Mouse (Mus musculus) MEL (cell line): Measurements from ENCODE around the gene Coq3. TPM values are rescaled to one million over a fixed set of nuclear protein-coding genes. Genes with fewer than 3 reads are reported as not detected.

Experiments
- DNase-seq: peaks from one replicate; pipeline ENCODE4 v3.0.0; 2011; ENCODE audit warnings: low read depth, low spot score
- H3K27ac ChIP-seq: 2 replicates; pipeline ENCODE4 v1.5.1; 2012; ENCODE audit warnings: low read depth, mild to moderate bottlenecking, control low read depth, low read length, moderate library complexity; ENCODE audit not compliant: control insufficient read depth
- H3K27me3 ChIP-seq, 2 experiments: fragments of 150-350 bp in 1 of 2; sonication (generic) in 1 of 2; 2 replicates each; pipeline ENCODE4 v1.6.1; 2012; ENCODE audit warnings: low read length in 2 of 2, mild to moderate bottlenecking in 2 of 2, improper control_type of control experiment in 1 of 2, moderate library complexity in 1 of 2; ENCODE audit not compliant: insufficient read depth in 2 of 2, control insufficient read depth in 1 of 2
- H3K36me3 ChIP-seq, 2 experiments: 2 replicates each; pipeline ENCODE4 v1.6.1; 2012 to 2014; ENCODE audit warnings: low read length in 2 of 2, improper control_type of control experiment in 1 of 2, inconsistent platforms in 1 of 2, mild to moderate bottlenecking in 1 of 2; ENCODE audit not compliant: insufficient read depth in 2 of 2, control insufficient read depth in 1 of 2
- H3K4me1 ChIP-seq, 2 experiments: fragments of 150-350 bp in 1 of 2; sonication (generic) in 1 of 2; 2 replicates each; pipeline ENCODE4 v1.6.1; 2012; ENCODE audit warnings: low read length in 2 of 2, improper control_type of control experiment in 1 of 2, mild to moderate bottlenecking in 1 of 2; ENCODE audit not compliant: insufficient read depth in 2 of 2, control insufficient read depth in 1 of 2
- H3K4me3 ChIP-seq, 2 experiments: fragments of 150-350 bp in 1 of 2; sonication (generic) in 1 of 2; 2 replicates each; pipeline ENCODE4 v1.5.1; 2012; ENCODE audit warnings: low read depth in 2 of 2, low read length in 2 of 2, mild to moderate bottlenecking in 2 of 2, moderate library complexity in 2 of 2, control low read depth in 1 of 2, improper control_type of control experiment in 1 of 2; ENCODE audit not compliant: control insufficient read depth in 1 of 2, insufficient read depth in 1 of 2
- H3K79me2 ChIP-seq: 2 replicates; pipeline ENCODE4 v1.6.1; 2012; ENCODE audit warnings: mild to moderate bottlenecking, low read length, moderate library complexity; ENCODE audit not compliant: control insufficient read depth, poor library complexity, insufficient read depth
- H3K9ac ChIP-seq: 2 replicates; pipeline ENCODE4 v1.6.1; 2012; ENCODE audit warnings: low read depth, mild to moderate bottlenecking, control low read depth, low read length, moderate library complexity; ENCODE audit not compliant: control insufficient read depth, poor library complexity, severe bottlenecking
- H3K9me3 ChIP-seq: fragments of 150-350 bp; sonication (generic); replicated peaks from 2 replicates; pipeline ENCODE4 v1.6.1; 2012; ENCODE audit warnings: mild to moderate bottlenecking, low read length, improper control_type of control experiment, moderate library complexity; ENCODE audit not compliant: insufficient read depth
- BHLHE40 ChIP-seq: IDR thresholded peaks from 2 replicates; pipeline ENCODE4 v1.6.1; 2012; ENCODE audit warnings: low read depth, mild to moderate bottlenecking, inconsistent platforms, low read length, improper control_type of control experiment, borderline replicate concordance
- CHD1 ChIP-seq: IDR thresholded peaks from 2 replicates; pipeline ENCODE4 v1.6.1; 2012; ENCODE audit warnings: low read depth, mild to moderate bottlenecking, inconsistent platforms, low read length, improper control_type of control experiment
- CTCF ChIP-seq, 3 experiments: IDR thresholded peaks in 2 of 3; conservative IDR thresholded peaks in 1 of 3; 2 replicates each; pipeline ENCODE4 v1.5.1; 2011 to 2012; ENCODE audit warnings: low read length in 3 of 3, low read depth in 2 of 3, mild to moderate bottlenecking in 2 of 3, improper control_type of control experiment in 1 of 3, inconsistent platforms in 1 of 3, mixed read lengths in 1 of 3, moderate library complexity in 1 of 3; ENCODE audit not compliant: control insufficient read depth in 1 of 3, insufficient read depth in 1 of 3, poor library complexity in 1 of 3, severe bottlenecking in 1 of 3
- E2F4 ChIP-seq: IDR thresholded peaks from 2 replicates; pipeline ENCODE4 v1.6.1; 2011; ENCODE audit warnings: low read depth, low read length, improper control_type of control experiment, borderline replicate concordance
- ELF1 ChIP-seq: IDR thresholded peaks from 2 replicates; pipeline ENCODE4 v1.6.1; 2014; ENCODE audit warnings: low read depth, mild to moderate bottlenecking, inconsistent platforms, low read length, improper control_type of control experiment, moderate library complexity
- EP300 ChIP-seq, 2 experiments: IDR thresholded peaks; 2 replicates each; pipeline ENCODE4 v1.6.1; 2011; ENCODE audit warnings: improper control_type of control experiment in 2 of 2, low read length in 2 of 2, low read depth in 1 of 2, mild to moderate bottlenecking in 1 of 2
- ETS1 ChIP-seq: IDR thresholded peaks from 2 replicates; pipeline ENCODE4 v1.6.1; 2012; ENCODE audit warnings: low read depth, mild to moderate bottlenecking, inconsistent platforms, low read length, improper control_type of control experiment, moderate library complexity
- GABPA ChIP-seq: IDR thresholded peaks from 2 replicates; pipeline ENCODE4 v1.6.1; 2012; ENCODE audit warnings: low read depth, mild to moderate bottlenecking, inconsistent platforms, low read length, improper control_type of control experiment, moderate library complexity
- GATA1 ChIP-seq: IDR thresholded peaks from 2 replicates; pipeline ENCODE4 v1.6.1; 2011; ENCODE audit warnings: low read depth, low read length, improper control_type of control experiment
- HCFC1 ChIP-seq: IDR thresholded peaks from 2 replicates; pipeline ENCODE4 v1.6.1; 2012; ENCODE audit warnings: low read depth, mild to moderate bottlenecking, inconsistent platforms, low read length, improper control_type of control experiment, moderate library complexity
- KAT2A ChIP-seq: conservative IDR thresholded peaks from 2 replicates; pipeline ENCODE4 v1.6.1; 2012; ENCODE audit warnings: low read depth, low read length, improper control_type of control experiment, inconsistent platforms
- MAFK ChIP-seq: IDR thresholded peaks from 2 replicates; pipeline ENCODE4 v1.6.1; 2011; ENCODE audit warnings: low read depth, mild to moderate bottlenecking, low read length, improper control_type of control experiment, borderline replicate concordance
- MAX ChIP-seq: IDR thresholded peaks from 2 replicates; pipeline ENCODE4 v1.6.1; 2011; ENCODE audit warnings: low read length, improper control_type of control experiment
- MAZ ChIP-seq: IDR thresholded peaks from 2 replicates; pipeline ENCODE4 v1.6.1; 2012; ENCODE audit warnings: low read depth, mild to moderate bottlenecking, inconsistent platforms, low read length, improper control_type of control experiment
- MEF2A ChIP-seq: IDR thresholded peaks from 2 replicates; pipeline ENCODE4 v1.6.1; 2014; ENCODE audit warnings: low read depth, mild to moderate bottlenecking, inconsistent platforms, low read length, improper control_type of control experiment; ENCODE audit not compliant: poor library complexity, insufficient replicate concordance, severe bottlenecking; ENCODE audit errors: extremely low read depth
- MXI1 ChIP-seq: IDR thresholded peaks from 2 replicates; pipeline ENCODE4 v1.6.1; 2011; ENCODE audit warnings: mild to moderate bottlenecking, low read depth, low read length, improper control_type of control experiment
- MYB ChIP-seq: IDR thresholded peaks from 2 replicates; pipeline ENCODE4 v1.6.1; 2011; ENCODE audit warnings: mild to moderate bottlenecking, low read depth, low read length, improper control_type of control experiment
- MYC ChIP-seq: IDR thresholded peaks from 2 replicates; pipeline ENCODE4 v1.6.1; 2011; ENCODE audit warnings: low read depth, mild to moderate bottlenecking, low read length, improper control_type of control experiment, moderate library complexity
- NELFE ChIP-seq: IDR thresholded peaks from 2 replicates; pipeline ENCODE4 v1.6.1; 2011; ENCODE audit warnings: low read depth, low read length, improper control_type of control experiment
- NRF1 ChIP-seq: IDR thresholded peaks from 2 replicates; pipeline ENCODE4 v1.6.1; 2014; ENCODE audit warnings: low read depth, mild to moderate bottlenecking, inconsistent platforms, low read length, improper control_type of control experiment, moderate library complexity; ENCODE audit not compliant: poor library complexity, insufficient read depth, severe bottlenecking
- POLR2A ChIP-seq, 2 experiments: IDR thresholded peaks; 2 replicates each; pipeline ENCODE4 v1.6.1; 2011 to 2012; ENCODE audit warnings: low read length in 2 of 2, mild to moderate bottlenecking in 2 of 2, control low read depth in 1 of 2, improper control_type of control experiment in 1 of 2, low read depth in 1 of 2, moderate library complexity in 1 of 2; ENCODE audit not compliant: control insufficient read depth in 1 of 2, insufficient read depth in 1 of 2, poor library complexity in 1 of 2
- POLR2AphosphoS5 ChIP-seq: IDR thresholded peaks from 2 replicates; pipeline ENCODE4 v1.6.1; 2012; ENCODE audit warnings: low read depth, borderline replicate concordance, mild to moderate bottlenecking, inconsistent platforms, low read length, moderate library complexity, mixed read lengths
- RCOR1 ChIP-seq: IDR thresholded peaks from 2 replicates; pipeline ENCODE4 v1.6.1; 2012; ENCODE audit warnings: low read depth, mild to moderate bottlenecking, inconsistent platforms, low read length, improper control_type of control experiment
- SIN3A ChIP-seq: IDR thresholded peaks from 2 replicates; pipeline ENCODE4 v1.6.1; 2012; ENCODE audit warnings: low read length, improper control_type of control experiment, inconsistent platforms
- SMC3 ChIP-seq: IDR thresholded peaks from 2 replicates; pipeline ENCODE4 v1.6.1; 2011; ENCODE audit warnings: low read depth, low read length, improper control_type of control experiment
- TAL1 ChIP-seq: IDR thresholded peaks from 2 replicates; pipeline ENCODE4 v1.6.1; 2012; ENCODE audit warnings: mild to moderate bottlenecking, inconsistent platforms, low read length, moderate library complexity, mixed read lengths
- TBP ChIP-seq: IDR thresholded peaks from 2 replicates; pipeline ENCODE4 v1.8.0; 2011; ENCODE audit warnings: low read depth, low read length, improper control_type of control experiment
- TCF12 ChIP-seq: IDR thresholded peaks from 2 replicates; pipeline ENCODE4 v1.6.1; 2014; ENCODE audit warnings: low read depth, mild to moderate bottlenecking, inconsistent platforms, low read length, improper control_type of control experiment, moderate library complexity
- UBTF ChIP-seq: IDR thresholded peaks from 2 replicates; pipeline ENCODE4 v1.6.1; 2012; ENCODE audit warnings: low read depth, mild to moderate bottlenecking, inconsistent platforms, low read length, improper control_type of control experiment, moderate library complexity, borderline replicate concordance; ENCODE audit not compliant: insufficient read depth
- USF1 ChIP-seq: IDR thresholded peaks from 2 replicates; pipeline ENCODE4 v1.6.1; 2014; ENCODE audit warnings: low read depth, mild to moderate bottlenecking, inconsistent platforms, low read length, improper control_type of control experiment, moderate library complexity
- USF2 ChIP-seq, 2 experiments: IDR thresholded peaks; 2 replicates each; pipeline ENCODE4 v1.6.1; 2011 to 2012; ENCODE audit warnings: improper control_type of control experiment in 2 of 2, low read length in 2 of 2, borderline replicate concordance in 1 of 2, inconsistent platforms in 1 of 2, low read depth in 1 of 2, mild to moderate bottlenecking in 1 of 2; ENCODE audit not compliant: insufficient read depth in 1 of 2
- ZKSCAN1 ChIP-seq: IDR thresholded peaks from 2 replicates; pipeline ENCODE4 v1.6.1; 2012; ENCODE audit warnings: low read depth, mild to moderate bottlenecking, inconsistent platforms, low read length, improper control_type of control experiment, moderate library complexity
- ZMIZ1 ChIP-seq: IDR thresholded peaks from 2 replicates; pipeline ENCODE4 v1.6.1; 2012; ENCODE audit warnings: low read depth, mild to moderate bottlenecking, inconsistent platforms, low read length, improper control_type of control experiment, moderate library complexity
- ZNF384 ChIP-seq: IDR thresholded peaks from 2 replicates; pipeline ENCODE4 v1.6.1; 2012; ENCODE audit warnings: low read depth, mild to moderate bottlenecking, inconsistent platforms, low read length, improper control_type of control experiment
- polyA plus RNA-seq, 2 experiments: library from polyadenylated mRNA; stranded (reverse) in 1 of 2; unstranded in 1 of 2; fragments of >175 nt in 1 of 2; fragments of >200 nt in 1 of 2; gene quantifications; 2 replicates each; pipeline versions ENCODE4 v1.2.1 to v1.2.4; 2012; ENCODE audit warnings: low replicate concordance in 2 of 2, low read depth in 1 of 2; ENCODE audit not compliant: insufficient read length in 2 of 2, insufficient read depth in 1 of 2, missing spikeins in 1 of 2
- total RNA-seq: library from RNA; depleted of rRNA; stranded (reverse); fragments of 300-350 nt; gene quantifications from 2 replicates; pipeline ENCODE4 v1.2.3, GENCODE M21; 2012

Gene Coq3
- total and polyA plus RNA-seq, 3 experiments = 11.2 to 15.1 TPM; not detected in 1

DNA sequence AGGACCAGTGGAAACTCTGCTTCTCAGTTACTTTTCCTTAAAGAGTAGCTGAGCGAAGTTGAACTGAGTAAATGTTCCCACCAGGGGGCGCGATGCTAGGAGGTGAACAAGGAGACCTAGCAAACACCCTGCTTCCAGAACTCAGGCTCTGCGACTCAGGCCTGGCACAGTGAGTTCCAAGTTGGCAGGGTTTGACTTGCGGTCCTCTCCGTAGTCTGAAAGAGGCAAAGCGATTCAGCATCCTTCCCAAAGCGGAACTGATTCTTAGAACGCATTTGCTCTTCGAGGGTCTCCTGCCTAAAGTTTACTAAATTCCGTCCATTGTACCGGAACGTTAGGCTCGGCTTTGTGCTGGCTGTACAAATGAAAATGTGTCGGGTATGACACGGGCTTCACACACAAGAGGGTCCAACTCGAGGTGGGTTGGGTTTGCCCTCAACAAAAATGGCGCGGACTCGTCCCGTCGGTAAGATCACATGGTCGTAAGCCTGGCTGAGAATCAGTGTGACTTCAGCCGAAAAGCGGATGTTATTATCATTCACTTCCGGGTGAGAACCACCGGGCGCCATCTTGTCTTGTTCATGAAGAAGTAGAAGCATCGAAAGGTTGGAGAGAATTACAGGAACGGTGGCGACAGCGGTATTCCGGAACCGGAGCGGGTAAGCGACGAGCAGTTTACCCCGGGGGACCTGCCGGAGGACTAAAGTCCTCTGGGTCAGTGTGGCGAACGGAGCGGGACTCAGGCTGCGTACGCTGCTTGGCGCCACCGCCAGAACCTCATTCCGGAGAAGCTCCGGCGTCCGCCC lies 31.8 kb upstream of the Coq3 start, which contains the start of gene Pnisr:
Gene Pnisr, plus strand, starts transcription at position 103 of the 806 bp plus-strand sequence.
- peak within 1 kb of the TSS; percentile 81 to 88 for H3K4me3 ChIP-seq
- TF ChIP-seq MAX (no peak), ZKSCAN1 (no peak), TCF12 (no peak), POLR2AphosphoS5 (no peak), BHLHE40 (no peak), MYC (peak; percentile 85; the same call in 1 of the 2 replicates), KAT2A (peak; percentile 96), TAL1 (no peak), USF1 (peak; percentile 90), TBP (peak; percentile 55; the same call in 1 of the 2 replicates), RCOR1 (peak; percentile 79), MAZ (no peak), MYB (no peak), UBTF (no peak), MXI1 (peak; percentile 62), SMC3 (peak; percentile 72), USF2 (IDR thresholded peaks at IDR 0.05; ENCODE audit: borderline replicate concordance in 1 of 2, insufficient read depth in 1 of 2, low read depth in 1 of 2, low read length in 2 of 2) (no peak), ELF1 (peak; percentile 69; the same call in 1 of the 2 replicates), HCFC1 (peak; percentile 97), CTCF (IDR thresholded peaks at IDR 0.05 in 2 of 3, conservative IDR thresholded peaks at IDR 0.05 in 1 of 3; ENCODE audit: control insufficient read depth in 1 of 3, insufficient read depth in 1 of 3, low read depth in 2 of 3, low read length in 3 of 3, poor library complexity in 1 of 3, severe bottlenecking in 1 of 3) (peak; percentile 70 to 86 (median 72)), POLR2A (IDR thresholded peaks at IDR 0.05; ENCODE audit: control insufficient read depth in 1 of 2, insufficient read depth in 1 of 2, low read depth in 1 of 2, low read length in 2 of 2, poor library complexity in 1 of 2) (peak in 1 of 2 experiments; percentile 54; a peak in 3 of 4 replicates), NELFE (peak; percentile 53; the same call in 1 of the 2 replicates), E2F4 (0 out of 2 replicates have a peak, but pooled peaks have one; percentile 32), CHD1 (no peak), GABPA (no peak), ZNF384 (no peak), ETS1 (peak; percentile 36; the same call in 1 of the 2 replicates), MEF2A (no peak), SIN3A (peak; percentile 82; the same call in 1 of the 2 replicates), ZMIZ1 (no peak), MAFK (no peak), NRF1 (no peak), GATA1 (peak; percentile 57; the same call in 1 of the 2 replicates), EP300 (IDR thresholded peaks at IDR 0.05; ENCODE audit: low read depth in 1 of 2, low read length in 2 of 2) (0 out of 4 replicates have a peak, but pooled peaks of 1 of the 2 experiments have one; percentile 2)

More for the DNA sequence above, 31.8 kb upstream of the Coq3 start, which contains the start of gene Pnisr:
- Histone ChIP-seq H3K27ac (peak within 1 kb of the TSS; percentile 96), H3K27me3 (no peaks in the 10 kb centered on the region), H3K79me2 (peaks cover 39% of the 10 kb centered on the region), H3K36me3 (peaks cover 1 to 24% of the 10 kb centered on the region in 2 experiments; a peak in 3 of 4 replicates), H3K9me3 (no peaks in the 10 kb centered on the region), H3K4me1 (peaks cover 12 to 18% of the 10 kb centered on the region in 2 experiments), H3K9ac (peak within 1 kb of the TSS; percentile 96)
- DNase-seq = peak; percentile 98
